Mouse (Mus musculus): ENCODE measurements around the gene Clec1b.

DNA sequence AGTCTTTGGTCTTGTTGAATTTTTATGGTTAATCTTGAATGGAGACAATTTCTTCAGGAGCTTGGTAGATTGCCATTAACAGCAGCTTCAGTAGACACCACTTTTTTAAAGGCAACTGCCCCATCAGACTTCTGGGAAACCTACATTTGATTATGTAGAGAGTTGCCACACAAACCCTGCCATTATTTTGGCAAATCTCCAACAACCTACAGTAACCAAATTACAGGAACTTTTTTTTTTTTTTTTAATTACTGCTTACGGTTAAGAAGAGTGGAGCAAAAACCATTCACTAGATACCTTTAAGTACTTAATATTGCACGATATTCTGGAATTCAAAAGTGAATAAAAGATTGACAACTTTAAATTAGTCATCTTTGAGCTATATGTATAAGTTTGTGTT lies 37.6 kb upstream of the Clec1b start:
- TF ChIP-seq CTCF (IDR thresholded peaks at IDR 0.05; ENCODE audit: borderline replicate concordance, extremely low read depth, insufficient read depth, insufficient read length) (no peak), POLR2A (IDR thresholded peaks at IDR 0.05; ENCODE audit: borderline replicate concordance, extremely low read depth, insufficient read depth, insufficient read length, poor library complexity, severe bottlenecking) (no peak)
